Mouse (Mus musculus) mesoderm, embryonic 11.5 days (tissue): ENCODE measurements around the gene A830031A19Rik.

Source experiments
- DNase-seq: peaks from one replicate; pipeline ENCODE4 v3.0.0-alpha.2; 2012; ENCODE audit warnings: low read depth, low spot score

The A830031A19Rik gene

DNA sequence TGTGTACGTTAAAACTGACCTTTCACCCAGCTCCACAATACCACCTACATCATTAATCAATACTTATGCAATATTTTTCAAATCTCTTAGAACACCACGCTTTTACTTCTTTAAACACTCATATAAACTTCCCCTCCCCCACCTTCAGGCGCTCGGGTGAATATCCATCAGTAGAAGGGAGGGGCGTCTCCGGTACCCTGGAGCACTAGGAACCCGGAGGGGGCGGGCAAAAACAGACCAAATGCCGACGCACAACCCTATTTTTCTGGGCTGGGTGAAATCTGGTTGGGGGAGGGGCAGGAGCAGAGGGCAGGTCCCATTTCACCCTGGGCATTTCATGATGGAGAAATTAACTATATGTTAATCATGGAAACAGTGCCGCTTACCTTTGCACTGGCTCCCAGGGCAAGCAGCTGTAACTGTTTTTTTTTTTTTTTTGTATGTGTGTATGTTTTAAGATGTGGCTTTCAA is at the start of gene A830031A19Rik:
A830031A19Rik (minus strand) TSS at position 421 of the 471 bp plus-strand sequence.
- DNase-seq, result peak; percentile 52

DNA sequence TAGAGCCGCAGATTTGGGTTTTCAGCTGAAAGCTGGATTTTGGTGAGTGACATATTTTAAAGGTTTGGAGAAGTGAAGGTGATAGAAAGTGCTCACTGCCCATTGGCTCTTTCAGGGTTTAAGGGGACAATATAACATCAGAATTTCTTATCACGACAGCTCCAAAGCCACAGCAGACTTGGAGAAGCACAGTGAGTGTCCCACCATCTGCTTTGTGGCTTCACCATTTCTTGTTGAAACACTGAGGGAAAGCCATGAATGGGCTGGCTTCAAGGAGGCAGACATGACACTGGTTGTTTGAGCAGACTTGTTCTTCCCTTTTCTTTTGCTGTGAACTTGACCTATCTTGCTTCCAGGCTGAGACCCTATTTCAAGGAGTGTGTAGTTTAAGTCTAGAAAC is 49.1 kb upstream of the A830031A19Rik start:
- no peak for DNase-seq

DNA sequence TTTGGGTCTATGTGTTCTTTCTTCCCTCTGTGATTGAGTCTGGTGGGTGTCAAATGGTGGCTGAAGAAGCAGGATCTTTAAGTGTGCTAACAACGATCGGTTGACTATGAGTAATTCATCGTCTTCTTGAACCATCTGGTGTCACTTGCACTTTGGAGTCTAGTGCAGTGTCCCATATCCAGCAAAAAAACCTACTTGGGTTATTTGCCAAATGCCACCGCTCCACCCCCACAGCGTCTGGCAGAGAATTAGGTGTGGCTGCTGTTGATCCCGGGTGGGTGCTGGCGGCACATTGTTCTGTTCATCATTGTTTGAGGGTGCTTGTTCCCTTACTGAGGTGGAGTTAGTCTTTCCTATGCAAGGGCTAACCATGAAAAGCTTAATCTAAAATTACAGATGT is 48.0 kb upstream of the A830031A19Rik start:
- DNase-seq, result no peak

DNA sequence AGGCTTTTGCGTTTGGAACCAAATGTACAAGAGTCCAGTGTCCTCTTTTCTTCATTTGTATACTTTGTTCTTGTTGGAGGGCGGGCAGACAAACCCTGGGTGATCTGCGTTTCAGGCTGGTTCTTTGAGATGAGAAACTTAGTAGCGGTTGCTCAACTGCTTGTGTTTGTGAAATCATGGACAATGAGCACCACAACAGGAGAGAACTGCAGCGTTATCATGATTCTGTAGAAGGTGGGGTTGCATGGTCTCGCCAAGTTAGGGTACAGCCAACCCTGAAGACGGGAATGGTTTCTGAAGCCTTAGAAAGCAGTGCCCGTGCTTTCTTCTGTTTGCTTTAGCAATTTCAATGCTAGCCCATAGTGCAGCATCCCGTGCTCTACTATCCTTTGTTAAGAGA is 46.3 kb upstream of the A830031A19Rik start:
- DNase-seq, result no peak

DNA sequence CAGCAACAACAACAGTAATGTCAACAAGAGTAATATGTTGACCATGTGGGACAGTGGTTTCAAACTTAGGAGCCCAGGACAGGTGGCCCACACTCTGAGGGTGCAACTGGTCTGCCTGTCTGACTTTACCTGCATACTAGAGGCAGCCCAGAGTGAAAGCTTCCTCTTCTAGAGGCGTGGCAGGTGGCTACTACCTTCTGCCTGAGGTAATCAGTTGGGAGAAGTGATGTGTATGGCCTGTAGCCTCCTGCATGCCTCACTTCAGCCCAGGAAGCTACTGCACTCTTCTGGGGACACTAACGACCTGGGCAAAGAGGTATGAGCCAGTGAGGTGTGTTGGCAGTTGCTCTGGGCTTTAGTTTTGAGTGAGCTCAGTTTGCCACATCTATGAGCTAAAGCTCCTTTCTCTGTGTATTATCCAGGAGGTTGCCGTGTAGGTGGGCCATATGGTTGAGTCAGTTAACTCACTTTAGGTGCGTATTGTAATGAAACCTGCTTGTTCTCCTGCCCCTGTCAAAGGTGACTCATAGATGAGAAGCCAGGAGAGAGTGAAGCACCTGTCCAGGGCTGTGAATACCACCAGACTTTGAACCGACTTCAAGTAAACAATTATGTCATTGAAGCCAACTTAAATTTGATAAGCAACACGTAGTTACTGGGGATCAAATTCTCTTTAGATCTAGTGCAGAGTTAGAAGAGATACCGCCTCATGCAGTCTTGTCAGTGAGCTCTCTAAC is 41.9 kb upstream of the A830031A19Rik start:
- DNase-seq, result no peak

DNA sequence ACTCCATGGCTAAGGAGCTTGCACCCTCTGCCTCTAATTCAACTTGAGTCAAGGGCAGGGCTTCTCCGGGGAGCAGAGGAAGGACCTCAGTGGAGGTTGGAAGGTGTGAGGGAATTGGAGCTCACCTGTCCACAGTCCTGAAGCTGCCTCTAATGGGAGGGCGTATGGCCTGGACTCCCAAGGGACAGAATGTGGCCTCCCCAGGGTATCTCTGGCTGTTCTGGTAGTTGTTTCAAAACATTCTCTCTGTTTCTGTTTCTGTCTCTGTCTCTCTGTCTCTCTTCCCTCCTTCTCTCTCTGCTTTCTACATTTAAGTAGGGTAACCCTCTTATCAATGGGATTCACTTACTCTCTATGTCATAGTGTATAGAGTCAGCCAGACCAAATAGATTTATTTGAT is 41.2 kb upstream of the A830031A19Rik start:
- no peak for DNase-seq

DNA sequence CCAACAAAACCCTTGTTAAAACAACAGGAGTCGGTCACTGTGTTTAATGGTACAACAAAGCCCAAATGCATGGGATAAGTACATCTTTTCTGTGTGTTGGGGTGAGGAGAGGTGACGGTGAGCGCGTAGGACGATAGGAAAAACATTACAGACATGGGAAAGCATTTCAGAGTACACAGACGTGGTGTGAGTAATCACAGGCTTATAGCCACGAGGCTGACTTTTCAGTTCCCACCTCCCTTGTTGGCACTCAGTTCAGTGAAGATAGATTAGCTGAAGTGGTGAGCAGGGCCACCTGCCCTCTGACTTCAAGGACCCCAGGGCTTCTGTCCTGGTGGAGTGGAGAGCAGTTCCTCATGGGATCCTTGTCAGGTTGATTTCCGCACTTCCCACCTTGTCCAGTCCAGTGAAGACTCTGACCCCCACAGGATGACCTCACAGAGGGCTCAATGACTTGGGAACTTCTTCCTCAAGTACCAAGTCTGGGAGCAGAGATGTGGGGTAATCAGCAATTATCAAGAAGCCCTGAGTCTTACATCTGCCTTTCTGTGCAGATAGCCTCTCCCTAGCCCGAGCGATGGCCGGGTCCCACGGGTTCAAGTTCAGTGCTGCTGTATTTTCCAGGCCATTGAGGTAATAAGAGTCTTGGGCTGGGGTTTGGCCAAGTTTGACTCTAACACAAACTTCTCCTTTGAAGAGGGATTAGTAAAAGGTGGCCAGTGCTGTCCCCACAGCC is 40.3 kb upstream of the A830031A19Rik start:
- no peak for DNase-seq

DNA sequence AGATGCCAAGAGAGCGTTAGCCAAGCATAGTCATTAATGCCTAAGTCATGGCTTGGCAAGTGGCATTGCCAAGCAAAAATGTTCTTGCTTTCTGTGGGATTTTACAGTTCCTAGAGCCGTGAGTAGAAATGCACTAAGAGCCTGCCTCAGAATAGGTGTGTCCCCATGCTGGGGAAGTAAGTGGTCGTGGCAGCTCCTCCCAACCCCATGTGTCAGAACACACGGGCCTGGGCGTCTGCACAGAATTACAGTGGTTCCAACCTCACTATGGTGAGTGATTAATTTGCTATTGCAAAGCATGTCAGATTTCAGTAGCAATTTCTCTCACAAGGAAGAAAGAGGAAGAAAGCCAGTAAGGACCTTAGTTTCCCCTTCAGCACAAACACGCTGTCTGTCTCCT is 36.9 kb upstream of the A830031A19Rik start:
- DNase-seq, result no peak

DNA sequence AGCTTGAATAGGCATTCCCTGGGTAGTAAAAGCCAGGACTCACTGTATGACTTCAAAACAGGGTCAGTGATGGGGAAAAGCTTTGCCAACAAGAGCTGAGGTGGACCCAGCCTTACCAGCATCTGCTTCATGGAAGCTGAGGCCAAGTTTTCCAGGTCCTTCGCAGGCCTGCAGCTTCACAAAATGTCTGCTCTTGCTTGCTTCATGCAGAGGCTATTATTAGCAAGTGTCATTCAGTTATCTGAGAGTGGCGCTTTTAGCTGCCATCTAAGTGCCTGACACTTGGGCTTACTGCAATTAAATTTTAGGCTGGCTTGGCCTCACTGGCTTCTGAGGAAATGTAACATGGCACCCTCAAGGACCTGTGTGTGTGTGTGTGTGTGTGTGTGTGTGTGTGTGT is 35.3 kb upstream of the A830031A19Rik start:
- no peak for DNase-seq

DNA sequence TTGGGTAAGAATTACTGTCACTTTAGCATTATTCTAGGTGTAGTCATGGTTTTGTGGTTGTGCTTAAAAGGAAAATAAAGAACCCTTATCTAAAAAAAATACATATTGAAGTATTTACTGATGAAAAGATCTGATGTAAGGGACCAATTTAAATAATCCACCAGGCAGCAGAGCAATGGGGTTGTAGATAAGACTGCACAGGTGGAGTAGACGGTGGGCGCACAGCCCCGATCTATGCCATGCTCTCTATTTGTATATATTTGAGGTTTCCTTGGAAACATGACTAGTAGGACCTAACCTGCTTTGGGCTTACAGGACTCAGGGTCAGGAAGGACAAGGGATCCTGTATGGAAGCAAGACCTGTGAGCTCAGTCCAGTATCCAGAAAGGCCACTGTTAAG is 34.5 kb upstream of the A830031A19Rik start:
- DNase-seq, result no peak

DNA sequence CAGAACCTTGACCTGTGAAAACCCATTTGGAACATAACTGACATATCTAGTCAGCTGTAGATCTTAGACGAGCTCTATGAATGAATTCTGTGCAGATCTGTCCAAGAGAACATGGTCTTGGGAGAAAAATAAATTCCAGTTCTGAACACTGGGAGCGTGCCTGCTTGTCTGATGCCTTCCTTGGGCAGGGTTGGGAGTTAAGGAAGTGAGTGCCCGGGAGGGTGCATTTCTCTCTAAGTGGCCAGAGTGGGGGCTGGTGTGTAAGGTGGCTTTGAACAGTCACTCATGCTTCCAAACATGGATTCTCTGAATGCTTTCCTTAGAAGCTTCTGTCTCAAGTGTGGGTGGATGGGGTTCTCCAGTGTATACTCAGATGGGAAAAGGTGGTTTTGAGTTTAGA is 34.1 kb upstream of the A830031A19Rik start:
- DNase-seq, result no peak

DNA sequence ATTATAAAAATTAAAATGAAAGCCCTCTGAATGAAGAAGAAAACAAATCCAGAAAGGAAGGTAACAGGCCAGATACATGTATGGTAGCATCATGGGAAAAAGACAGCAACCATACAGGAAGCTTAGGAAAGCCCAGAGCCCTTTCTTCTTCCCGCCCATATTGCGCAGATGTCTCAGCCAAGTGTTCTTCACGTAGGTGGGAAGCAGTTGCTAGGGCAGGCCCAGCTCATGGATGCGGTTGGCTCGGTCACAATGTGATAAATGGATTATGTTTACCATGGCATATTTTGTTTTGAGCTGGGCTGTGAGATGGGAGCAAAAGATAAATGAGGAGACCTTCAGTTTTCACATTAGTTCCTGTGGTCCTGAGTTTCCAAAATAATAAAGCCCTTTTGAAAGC is 32.6 kb upstream of the A830031A19Rik start:
- DNase-seq, result no peak

DNA sequence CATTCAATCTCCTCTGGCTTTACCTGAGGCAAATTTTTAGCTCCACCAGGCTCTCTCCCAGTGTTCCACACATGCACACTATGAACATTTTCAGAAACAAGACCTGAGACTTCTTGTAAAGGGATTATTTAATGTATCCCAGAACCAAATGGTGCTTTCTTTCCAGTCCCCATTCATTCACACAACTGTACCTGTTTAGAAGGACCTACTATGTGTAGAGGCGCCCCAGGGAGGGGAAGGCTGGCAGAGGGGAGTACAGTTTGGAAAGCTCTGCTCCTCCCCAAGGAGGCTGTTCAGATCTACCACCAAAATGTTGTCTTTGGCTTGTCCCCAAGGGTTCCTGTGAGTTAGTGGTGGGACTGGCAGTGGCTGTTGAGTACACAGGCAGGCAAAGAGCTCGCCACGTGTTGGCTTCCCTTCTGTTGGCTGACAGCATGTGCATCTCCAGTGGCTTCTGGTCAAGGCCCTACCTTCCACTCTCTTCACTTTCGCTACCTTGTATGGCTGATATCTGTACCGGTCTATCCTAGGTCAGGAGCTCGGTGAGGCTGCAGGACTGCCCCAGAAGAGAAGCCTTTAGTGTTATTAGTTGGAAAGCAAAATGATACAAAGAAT is 28.4 kb upstream of the A830031A19Rik start:
- DNase-seq, result no peak

DNA sequence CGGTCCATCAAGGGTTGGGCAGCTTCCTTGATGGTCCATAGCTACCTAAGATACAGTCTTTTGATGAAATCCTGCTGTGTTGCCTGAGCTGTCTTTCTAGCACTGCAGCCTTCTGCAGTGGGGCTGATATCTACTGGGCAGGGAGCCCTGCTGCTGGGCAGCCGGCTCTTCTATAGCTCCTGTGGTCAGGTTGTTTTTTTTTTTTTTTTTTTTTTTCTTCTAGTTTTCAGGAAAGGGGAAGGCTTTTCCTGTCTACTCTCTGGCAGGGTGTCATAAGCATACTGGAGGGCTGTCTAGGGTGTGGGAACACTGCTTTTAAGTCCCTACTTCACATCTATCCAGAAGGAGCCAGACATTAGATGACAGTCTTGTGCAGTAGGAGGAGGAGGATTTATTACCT is 27.5 kb upstream of the A830031A19Rik start:
- no peak for DNase-seq

DNA sequence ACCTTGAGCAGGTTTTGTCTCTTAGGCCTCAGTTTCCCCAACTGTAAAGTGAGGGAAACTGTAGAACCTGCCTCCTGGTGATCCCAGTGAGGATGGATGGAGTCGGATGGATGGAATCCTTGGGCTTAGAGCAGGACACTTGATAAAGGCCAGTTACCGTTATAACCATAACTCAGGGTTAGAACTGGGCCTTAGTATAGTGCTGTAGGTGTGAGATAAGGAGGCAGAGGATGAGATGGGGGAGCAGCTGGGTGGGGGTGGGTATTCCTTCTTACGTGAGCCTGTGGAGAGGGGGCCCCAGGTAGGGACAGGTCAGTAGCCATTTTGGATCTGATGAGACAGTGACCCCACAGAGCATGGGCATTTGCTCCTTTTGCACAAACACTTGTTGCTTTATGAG is 26.8 kb upstream of the A830031A19Rik start:
- no peak for DNase-seq

DNA sequence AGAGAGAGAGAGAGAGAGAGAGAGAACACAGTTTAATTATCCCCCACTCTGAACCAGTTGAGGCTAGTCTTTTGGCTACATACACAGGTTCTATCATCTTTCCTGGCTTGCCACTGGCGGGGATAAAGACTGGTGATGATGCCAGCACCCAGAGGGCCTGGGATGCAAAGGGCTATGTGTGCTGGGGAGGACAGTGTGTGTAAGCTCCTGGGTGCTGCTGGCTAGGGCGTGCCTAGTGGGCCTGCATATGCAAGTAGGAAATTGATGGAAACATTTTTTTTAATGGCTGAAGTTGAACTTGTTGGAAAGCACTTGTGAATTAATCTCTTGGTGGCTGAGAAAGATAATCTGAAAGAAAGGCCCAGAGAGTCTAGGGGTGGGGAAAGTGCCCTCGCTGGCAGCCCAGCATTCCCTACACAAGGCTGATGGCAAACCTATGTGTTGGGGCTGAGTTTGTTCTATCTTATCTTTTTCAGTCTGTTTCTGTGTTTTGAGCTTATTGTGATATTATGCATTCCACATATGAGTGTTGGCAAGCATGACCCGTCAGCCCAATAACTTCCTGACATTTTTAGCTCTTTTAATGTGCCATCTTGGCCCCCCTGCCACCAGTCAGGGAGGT is 25.7 kb upstream of the A830031A19Rik start:
- DNase-seq, result no peak

DNA sequence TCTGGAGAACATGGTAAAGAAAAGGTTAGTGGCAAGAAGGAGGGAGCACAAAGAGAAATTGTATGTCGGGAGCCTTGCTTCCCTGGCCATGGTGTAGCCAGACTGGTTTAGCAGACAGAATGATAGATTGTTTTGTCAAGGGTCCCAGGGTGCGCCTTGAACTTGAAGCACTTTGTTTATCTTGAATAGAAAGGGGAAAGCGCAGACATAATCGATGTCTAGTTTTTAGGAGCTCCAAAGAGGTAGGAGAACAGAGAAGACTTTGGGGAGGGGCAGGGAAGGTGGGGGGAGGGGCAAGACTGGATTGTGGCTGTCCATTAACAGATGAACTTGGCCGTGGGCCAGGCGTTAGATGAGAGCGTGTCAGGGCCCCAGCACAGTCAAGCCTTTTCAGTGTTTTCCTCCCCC is 25.0 kb upstream of the A830031A19Rik start:
- DNase-seq, result peak; percentile 71

DNA sequence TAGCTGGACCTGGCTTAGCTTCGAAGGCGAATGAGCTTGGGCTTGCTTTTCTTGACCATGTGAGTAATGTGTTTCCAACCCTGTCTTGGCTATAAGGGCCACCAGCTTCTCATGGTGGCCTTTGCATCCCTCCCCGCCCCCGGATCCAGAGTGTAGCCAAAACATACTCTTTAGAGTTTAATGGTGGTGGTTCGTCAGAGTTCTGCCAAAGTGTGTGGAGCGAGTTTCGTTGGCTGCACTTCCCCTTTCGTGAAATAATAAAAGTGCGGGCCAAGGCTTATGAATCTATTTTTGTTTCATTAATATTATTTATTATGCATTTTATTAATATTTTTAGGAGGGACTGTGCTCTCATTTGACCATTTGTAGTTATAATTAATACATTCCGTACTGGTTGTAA is 24.4 kb upstream of the A830031A19Rik start:
- DNase-seq, result no peak

DNA sequence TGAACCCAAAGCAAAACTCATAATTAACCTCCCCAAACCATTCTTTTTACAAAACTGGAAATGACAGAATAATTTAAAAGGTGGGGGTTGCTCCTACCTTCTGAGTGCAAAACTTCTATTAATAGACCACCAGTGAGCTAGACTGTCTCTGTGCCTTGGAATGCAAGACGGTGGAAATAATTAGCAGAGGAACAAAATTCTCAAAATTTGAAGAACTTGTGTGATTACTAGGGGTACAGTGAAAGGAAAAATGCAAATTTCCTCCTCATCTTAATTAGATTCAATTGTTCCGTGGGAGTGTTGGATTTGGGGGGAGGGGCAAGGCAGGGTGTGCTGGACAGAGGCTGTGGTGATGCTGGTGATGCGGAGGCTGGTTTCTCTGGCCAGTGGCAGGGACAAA is 23.8 kb upstream of the A830031A19Rik start:
- no peak for DNase-seq

DNA sequence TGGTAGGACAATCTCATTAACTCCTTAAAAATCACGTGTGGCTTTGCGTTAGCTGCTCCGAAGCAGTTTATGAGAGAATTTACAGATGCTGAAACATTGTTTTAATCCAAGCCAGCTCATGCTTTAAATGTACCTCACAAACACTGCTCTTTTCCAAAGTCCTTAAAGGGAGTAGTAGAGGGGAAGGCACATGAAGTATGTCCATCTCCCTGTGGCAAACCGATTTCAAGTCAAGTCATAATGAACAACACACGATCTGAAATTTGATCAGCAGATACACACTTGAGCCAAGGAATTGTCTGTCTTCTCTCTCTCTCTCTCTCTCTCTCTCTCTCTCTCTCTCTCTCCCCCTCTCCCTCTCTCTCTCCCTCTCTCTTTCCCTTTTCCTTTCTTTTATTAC is 23.2 kb upstream of the A830031A19Rik start:
- no peak for DNase-seq

DNA sequence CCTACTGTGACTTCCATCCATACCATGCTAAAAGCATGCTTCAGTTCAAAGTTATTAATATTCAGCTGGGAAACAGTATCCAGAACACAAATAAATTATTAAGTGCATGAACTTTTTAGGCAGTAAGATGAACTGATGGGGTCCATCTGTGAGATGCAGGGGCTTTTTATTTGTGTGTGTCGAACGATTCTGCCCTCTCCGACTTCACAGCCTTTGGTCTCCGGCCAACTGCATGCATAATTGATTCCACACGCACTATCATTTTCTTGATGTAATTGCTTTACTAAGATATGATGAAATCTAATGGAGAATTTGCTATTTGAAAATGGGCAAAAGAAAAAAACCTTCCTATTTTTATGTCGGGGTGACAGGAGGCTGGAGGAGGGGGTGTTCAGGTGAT is 22.2 kb upstream of the A830031A19Rik start:
- no peak for DNase-seq

DNA sequence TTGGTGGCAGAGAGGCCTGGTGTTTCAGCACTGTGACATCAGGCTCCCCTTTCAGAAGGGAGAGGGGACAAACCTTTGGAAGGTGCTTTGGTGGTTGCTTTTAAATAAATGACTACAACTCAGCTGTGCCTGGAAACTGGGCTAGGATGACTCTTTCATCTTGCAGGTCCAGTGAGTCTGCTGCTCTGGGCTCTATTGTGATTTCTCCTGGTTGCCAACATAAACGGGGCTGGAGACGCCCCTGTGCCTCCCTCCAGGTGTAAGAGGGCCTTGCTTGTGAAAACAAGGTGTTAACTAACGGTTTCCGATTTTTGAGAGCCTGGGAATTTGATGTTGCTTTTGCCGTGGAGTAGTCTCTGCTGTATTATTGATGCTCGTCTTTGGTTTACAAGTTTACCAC is 21.6 kb upstream of the A830031A19Rik start:
- no peak for DNase-seq
